Mouse (Mus musculus) bone marrow, adult 2 months (tissue): ENCODE results near the gene Ube2v1. TPM values are rescaled to one million over a fixed set of nuclear protein-coding genes. Genes with fewer than 3 reads are reported as not detected.
A peak's percentile ranks its signal among the peaks of the same experiment; 100 is the strongest.
"Not testable (repeated sequence)": the region's sequence is repeated elsewhere in the genome, so short reads cannot be mapped to it uniquely, and the experiment has no call there.

Experiments
- H3K27ac ChIP-seq: fragments of 200-500 bp; 2 replicates; pipeline ENCODE4 v1.5.1; 2012; ENCODE audit warnings: low read depth, mild to moderate bottlenecking, control low read depth, inconsistent platforms, low read length; ENCODE audit not compliant: control insufficient read depth, poor library complexity, insufficient read depth
- H3K4me1 ChIP-seq: fragments of 200-500 bp; 2 replicates; pipeline ENCODE4 v1.6.1; 2011; ENCODE audit warnings: low read length; ENCODE audit not compliant: control insufficient read depth, insufficient read depth
- H3K4me3 ChIP-seq: fragments of 200-500 bp; replicated peaks from 2 replicates; pipeline ENCODE3; 2011; ENCODE audit warnings: mild to moderate bottlenecking, low read depth, low read length, control low read depth; ENCODE audit not compliant: control insufficient read depth
- CTCF ChIP-seq: fragments of 200-500 bp; IDR thresholded peaks from 2 replicates; pipeline ENCODE4 v1.5.1; 2011; ENCODE audit warnings: low read length, control low read depth; ENCODE audit not compliant: control insufficient read depth, insufficient read depth
- POLR2A ChIP-seq: fragments of 200-500 bp; IDR thresholded peaks from 2 replicates; pipeline ENCODE4 v1.6.1; 2011; ENCODE audit warnings: low read depth, mild to moderate bottlenecking, control low read depth, low read length, borderline replicate concordance; ENCODE audit not compliant: control insufficient read depth
- WGBS: fragments of 180-500 bp; shearing (Covaris S2); methylation state at CpG from one replicate; pipeline ENCODE4 v1.1.7; 2018; 5-methylcytosine and 5-hydroxymethylcytosine counted together
- polyA plus RNA-seq: library from polyadenylated mRNA; stranded (reverse); fragments of >200 nt; gene quantifications from 2 replicates; pipeline ENCODE4 v1.2.4, GENCODE M21; 2011; ENCODE audit warnings: low replicate concordance; ENCODE audit not compliant: missing spikeins, insufficient read depth, insufficient read length

The Ube2v1 gene
- polyA plus RNA-seq, 1 experiment, result 124 TPM

GRCm38 (mm10) chr2:167622965-167623364 lies 8.9 kb downstream of the Ube2v1 start:
- Histone ChIP-seq H3K4me3 (no peak overlapping the region), H3K27ac (no peak overlapping the region), H3K4me1 (peaks cover 3% of the 10 kb centered on the region)
- 63% methylated on average over 5 of the region's 5 CpGs for WGBS
- no peak for TF ChIP-seq POLR2A
- TF ChIP-seq CTCF, result no peak

- H3K4me1 ChIP-seq, result peaks cover 2% of the 10 kb centered on the region
- TF ChIP-seq POLR2A (no peak), CTCF (no peak)
- no peak overlapping the region for H3K27ac ChIP-seq
- H3K4me3 ChIP-seq, result no peak overlapping the region
- 87% methylated on average over 13 of the region's 13 CpGs for WGBS
These were observed 9.5 kb downstream of the Ube2v1 start for GRCm38 (mm10) chr2:167622352-167622751.

GRCm38 (mm10) chr2:167621255-167622087 lies 10.4 kb downstream of the Ube2v1 start:
- Histone ChIP-seq H3K27ac (peak overlapping the region; percentile 5; the same call in 1 of the 2 replicates), H3K4me3 (no peak overlapping the region), H3K4me1 (peaks cover 2% of the 10 kb centered on the region; the same call in 1 of the 2 replicates)
- WGBS, result 62% methylated on average over 9 of the region's 9 CpGs
- TF ChIP-seq POLR2A (no peak), CTCF (no peak)

- H3K4me3 ChIP-seq, result no peak overlapping the region
- TF ChIP-seq CTCF (no peak), POLR2A (no peak)
- no peak overlapping the region for H3K27ac ChIP-seq
- peaks cover 1% of the 10 kb centered on the region; the same call in 1 of the 2 replicates for H3K4me1 ChIP-seq
- 85% methylated on average over 4 of the region's 4 CpGs for WGBS
These were observed 14.4 kb downstream of the Ube2v1 start for GRCm38 (mm10) chr2:167617472-167617871.

- Histone ChIP-seq H3K4me3 (no peak overlapping the region), H3K27ac (no peak overlapping the region), H3K4me1 (no peaks in the 10 kb centered on the region)
- TF ChIP-seq POLR2A, result no peak
- WGBS, result 82% methylated on average over 3 of the region's 3 CpGs
These were observed 14.9 kb downstream of the Ube2v1 start for GRCm38 (mm10) chr2:167617034-167617433.

- not testable (repeated sequence) for H3K4me1 ChIP-seq, H3K4me3 ChIP-seq, H3K27ac ChIP-seq
- 93% methylated on average over 7 of the region's 7 CpGs for WGBS
These were observed 18.6 kb downstream of the Ube2v1 start for GRCm38 (mm10) chr2:167613335-167613734.

GRCm38 (mm10) chr2:167612122-167612521 lies 19.8 kb downstream of the Ube2v1 start:
- TF ChIP-seq POLR2A (no peak), CTCF (no peak)
- Histone ChIP-seq H3K27ac (no peak overlapping the region), H3K4me1 (no peaks in the 10 kb centered on the region; the same call in 1 of the 2 replicates), H3K4me3 (no peak overlapping the region)
- 93% methylated on average over 14 of the region's 14 CpGs for WGBS

GRCm38 (mm10) chr2:167611287-167611686 lies 20.6 kb downstream of the Ube2v1 start:
- TF ChIP-seq POLR2A, result no peak
- TF ChIP-seq CTCF, result peak; percentile 25; the same call in 1 of the 2 replicates
- Histone ChIP-seq H3K4me1 (no peaks in the 10 kb centered on the region; the same call in 1 of the 2 replicates), H3K4me3 (no peak overlapping the region), H3K27ac (no peak overlapping the region)
- WGBS, result 82% methylated on average over 10 of the region's 10 CpGs
